Mouse (Mus musculus) left cerebral cortex, postnatal 36 days (tissue): ENCODE data around the gene Arsk. TPM values are rescaled to one million over a fixed set of nuclear protein-coding genes. Genes with fewer than 3 reads are reported as not detected.

Experiments used
- DNase-seq, 2 experiments: peaks; one replicate each; pipeline ENCODE4 v3.0.0; 2021 to 2022; ENCODE audit warnings: low spot score in 2 of 2, mixed read lengths in 1 of 2
- intact Hi-C: fragments of 180-260 bp; cut with DNase I; formaldehyde crosslinking; loops from one replicate; pipeline ENCODE4 v1.15.1; 2025
- total RNA-seq, 2 experiments: library from RNA; stranded (reverse); gene quantifications; 2 replicates each; pipeline ENCODE4 v1.2.3; 2021

Arsk gene
- total RNA-seq, 2 experiments from 2014 or later: 4.5 to 5.3 TPM

GRCm38 (mm10) chr13:76044971-76045370 lies 53.5 kb downstream of the Arsk start:
- DNase-seq: no peak
- intact Hi-C loops: no loop called here

- intact Hi-C loops: no loop called here
- DNase-seq: no peak
Observed at GRCm38 (mm10) chr13:76042455-76042854, 56.0 kb downstream of the Arsk start.

GRCm38 (mm10) chr13:76024588-76024987 lies 73.9 kb downstream of the Arsk start:
- no peak for DNase-seq
- intact Hi-C loops: loop anchor here (5.0 kb wide), 1 partner anchor 797 kb away; no protein-coding TSS in a partner anchor

- intact Hi-C loops: loop anchor here (5.0 kb wide), 1 partner anchor 794 kb away; no protein-coding TSS in a partner anchor
- DNase-seq: no peak
Observed at GRCm38 (mm10) chr13:76021782-76022181, 76.7 kb downstream of the Arsk start.

GRCm38 (mm10) chr13:76018844-76019400 lies 79.5 kb downstream of the Arsk start:
- intact Hi-C loops: loop anchor here (1.0 kb wide), 2 partner anchors 76 to 179 kb away; partner anchors contain the start of gene Rhobtb3
- no peak for DNase-seq

- DNase-seq: peak; percentile 94 to 95
- intact Hi-C loops: loop anchor here (1.0 kb wide), 2 partner anchors 75 to 178 kb away; partner anchors contain the start of gene Rhobtb3
Observed at GRCm38 (mm10) chr13:76017974-76018843, 80.3 kb downstream of the Arsk start, which contains the start of gene Rfesd. TSS of gene Rfesd (minus strand) at chr13:76018719.

- peak in 1 of 2 experiments; percentile 5 for DNase-seq
- intact Hi-C loops: no loop called here
Observed at GRCm38 (mm10) chr13:76017465-76017864, 81.0 kb downstream of the Arsk start.

GRCm38 (mm10) chr13:76014511-76014910 lies 83.9 kb downstream of the Arsk start:
- intact Hi-C loops: no loop called here
- no peak for DNase-seq

Other genes starting within 250 kb of the Arsk start
- gene Rhobtb3, start 154.7 kb downstream of the Arsk start, total RNA-seq: 10 to 100 TPM; 15.0 to 16.0 TPM
- gene Spata9, start 131.5 kb downstream of the Arsk start, total RNA-seq: not detected
- 10 to 100 TPM; 18.6 to 19.3 TPM for gene Rfesd, start 79.9 kb downstream of the Arsk start, total RNA-seq
- 1 to 10 TPM; 2.9 to 4.8 TPM for gene Gpr150, start 41.7 kb downstream of the Arsk start, total RNA-seq
- 10 to 100 TPM; 16.4 to 24.1 TPM for gene Ttc37, start 74 bp upstream of the Arsk start, total RNA-seq
- not detected for gene Fam81b, start 206.4 kb upstream of the Arsk start, total RNA-seq